Mouse (Mus musculus): ENCODE results near the gene Rps27l.

Gene Rps27l

GRCm38 (mm10) chr9:66919981-66920380, 25.9 kb upstream of the Rps27l start:
- in situ Hi-C loops (cut with MboI; ENCODE audit: low sequenced_read_pairs), result no loop called here

GRCm38 (mm10) chr9:66920488-66921279, 25.2 kb upstream of the Rps27l start:
- in situ Hi-C loops (cut with MboI; ENCODE audit: low sequenced_read_pairs), result no loop called here

- in situ Hi-C loops (cut with MboI; ENCODE audit: low sequenced_read_pairs), result no loop called here
Measured at GRCm38 (mm10) chr9:66922076-66922475, 23.8 kb upstream of the Rps27l start.

- in situ Hi-C loops (cut with MboI; ENCODE audit: low sequenced_read_pairs), result no loop called here
Measured at GRCm38 (mm10) chr9:66925853-66926252, 20.0 kb upstream of the Rps27l start.

GRCm38 (mm10) chr9:66927696-66928402, 18.0 kb upstream of the Rps27l start:
- in situ Hi-C loops (cut with MboI; ENCODE audit: low sequenced_read_pairs), result no loop called here

- in situ Hi-C loops (cut with MboI; ENCODE audit: low sequenced_read_pairs), result no loop called here
Measured at GRCm38 (mm10) chr9:66930351-66930750, 15.5 kb upstream of the Rps27l start.

- in situ Hi-C loops (cut with MboI; ENCODE audit: low sequenced_read_pairs), result no loop called here
Measured at GRCm38 (mm10) chr9:66933869-66934808, 11.7 kb upstream of the Rps27l start.

GRCm38 (mm10) chr9:66937507-66937906, 8.4 kb upstream of the Rps27l start:
- in situ Hi-C loops (cut with MboI; ENCODE audit: low sequenced_read_pairs), result no loop called here

- in situ Hi-C loops (cut with MboI; ENCODE audit: low sequenced_read_pairs), result no loop called here
Measured at GRCm38 (mm10) chr9:66938836-66939235, 7.0 kb upstream of the Rps27l start.

GRCm38 (mm10) chr9:66945161-66945560, 725 bp upstream of the Rps27l start:
- in situ Hi-C loops (cut with MboI; ENCODE audit: low sequenced_read_pairs), result no loop called here

GRCm38 (mm10) chr9:66948536-66948935, 2.6 kb downstream of the Rps27l start:
- in situ Hi-C loops (cut with MboI; ENCODE audit: low sequenced_read_pairs), result no loop called here

GRCm38 (mm10) chr9:66952321-66952720, 6.4 kb downstream of the Rps27l start:
- in situ Hi-C loops (cut with MboI; ENCODE audit: low sequenced_read_pairs), result no loop called here

GRCm38 (mm10) chr9:66952886-66953285, 7.0 kb downstream of the Rps27l start:
- in situ Hi-C loops (cut with MboI; ENCODE audit: low sequenced_read_pairs), result no loop called here

GRCm38 (mm10) chr9:66957451-66957850, 11.6 kb downstream of the Rps27l start:
- in situ Hi-C loops (cut with MboI; ENCODE audit: low sequenced_read_pairs), result no loop called here

- in situ Hi-C loops (cut with MboI; ENCODE audit: low sequenced_read_pairs), result no loop called here
Measured at GRCm38 (mm10) chr9:66961478-66961877, 15.6 kb downstream of the Rps27l start.

- in situ Hi-C loops (cut with MboI; ENCODE audit: low sequenced_read_pairs), result no loop called here
Measured at GRCm38 (mm10) chr9:66967492-66967891, 21.6 kb downstream of the Rps27l start.

GRCm38 (mm10) chr9:66971116-66971515, 25.2 kb downstream of the Rps27l start:
- in situ Hi-C loops (cut with MboI; ENCODE audit: low sequenced_read_pairs), result no loop called here

GRCm38 (mm10) chr9:66974721-66975225, 28.9 kb downstream of the Rps27l start:
- in situ Hi-C loops (cut with MboI; ENCODE audit: low sequenced_read_pairs), result no loop called here

- in situ Hi-C loops (cut with MboI; ENCODE audit: low sequenced_read_pairs), result no loop called here
Measured at GRCm38 (mm10) chr9:66975239-66975645, 29.4 kb downstream of the Rps27l start, which contains the start of gene Lactb. TSS of gene Lactb (minus strand) at chr9:66975484.

GRCm38 (mm10) chr9:66977121-66977520, 31.2 kb downstream of the Rps27l start:
- in situ Hi-C loops (cut with MboI; ENCODE audit: low sequenced_read_pairs), result no loop called here

GRCm38 (mm10) chr9:66977982-66978381, 32.1 kb downstream of the Rps27l start:
- in situ Hi-C loops (cut with MboI; ENCODE audit: low sequenced_read_pairs), result no loop called here

Measured in CH12F3 (cell line).